Mouse (Mus musculus) midbrain, embryonic 16.5 days (tissue): ENCODE data around the gene Krtap10-10. TPM values are rescaled to one million over a fixed set of nuclear protein-coding genes. Genes with fewer than 3 reads are reported as not detected.
"Not testable (repeated sequence)": the region's sequence is repeated elsewhere in the genome, so short reads cannot be mapped to it uniquely, and the experiment has no call there.

Source experiments
- ATAC-seq: fragments of 200-750 bp; cut with Nextera tagmentation; 2 replicates; pipeline ENCODE4 v1.8.0; 2017; ENCODE audit warnings: moderate TSS enrichment
- H3K27ac ChIP-seq: fragments of 300-500 bp; sonication (generic); 2 replicates; pipeline ENCODE4 v1.5.1; 2014; ENCODE audit warnings: mild to moderate bottlenecking, low read length, mixed read lengths
- H3K27me3 ChIP-seq: fragments of 300-500 bp; sonication (generic); 2 replicates; pipeline ENCODE4 v1.6.1; 2014; ENCODE audit warnings: low read depth, low read length, mixed read lengths; ENCODE audit not compliant: control insufficient read depth, insufficient read depth
- H3K36me3 ChIP-seq: fragments of 300-500 bp; sonication (generic); 2 replicates; pipeline ENCODE4 v1.6.1; 2014; ENCODE audit warnings: mild to moderate bottlenecking, low read length, moderate library complexity, mixed read lengths; ENCODE audit not compliant: control insufficient read depth, insufficient read depth
- H3K4me1 ChIP-seq: fragments of 300-500 bp; sonication (generic); 2 replicates; pipeline ENCODE4 v1.6.1; 2014; ENCODE audit warnings: mild to moderate bottlenecking, low read length, mixed read lengths; ENCODE audit not compliant: control insufficient read depth, insufficient read depth
- H3K4me2 ChIP-seq: fragments of 300-500 bp; sonication (generic); 2 replicates; pipeline ENCODE4 v1.6.1; 2014; ENCODE audit warnings: mild to moderate bottlenecking, low read length, mixed read lengths
- H3K4me3 ChIP-seq: fragments of 300-500 bp; sonication (generic); 2 replicates; pipeline ENCODE4 v1.5.1; 2014; ENCODE audit warnings: low read depth, mild to moderate bottlenecking, low read length, moderate library complexity, mixed read lengths
- H3K9ac ChIP-seq: fragments of 300-500 bp; sonication (generic); 2 replicates; pipeline ENCODE4 v1.6.1; 2014; ENCODE audit warnings: low read depth, low read length, mixed read lengths
- H3K9me3 ChIP-seq: fragments of 300-500 bp; sonication (generic); replicated peaks from 2 replicates; pipeline ENCODE4 v1.6.1; 2014; ENCODE audit warnings: mild to moderate bottlenecking, low read length, mixed read lengths; ENCODE audit not compliant: control insufficient read depth, poor library complexity, severe bottlenecking
- WGBS: fragments of 180-500 bp; shearing (Covaris S2); extraction: QIAGEN DNeasy Blood & Tissue Kit; methylation state at CpG from one replicate; pipeline ENCODE4 v1.1.7; 2014; 5-methylcytosine and 5-hydroxymethylcytosine counted together
- polyA plus RNA-seq: library from polyadenylated mRNA; unstranded; fragments of >200 nt; fragmentation: Nextera tagmentation; extraction: Ambion mirVana; gene quantifications from 2 replicates; pipeline ENCODE4 v1.2.1, GENCODE M21; 2015

Krtap10-10 gene
- polyA plus RNA-seq, result not detected in 2 replicates

GRCm38 (mm10) chr10:77835647-77836046, at the start of gene Krtap10-10:
Gene Krtap10-10 (plus strand): TSS chr10:77835947.
- ATAC-seq, result no peak
- no peaks in the 10 kb centered on the region for H3K4me1 ChIP-seq
- H3K4me2 ChIP-seq, result no peak within 1 kb of the TSS
- no peaks in the 10 kb centered on the region for H3K36me3 ChIP-seq
- no peak within 1 kb of the TSS for H3K4me3 ChIP-seq
- H3K27ac ChIP-seq, result no peak within 1 kb of the TSS
- WGBS, result 71% methylated on average over 9 of the region's 9 CpGs
- no peaks in the 10 kb centered on the region for H3K27me3 ChIP-seq
- H3K9me3 ChIP-seq, result no peaks in the 10 kb centered on the region
- no peak within 1 kb of the TSS for H3K9ac ChIP-seq

GRCm38 (mm10) chr10:77787876-77788275, 47.9 kb upstream of the Krtap10-10 start, which contains the start of gene Gm7137:
Gene Gm7137 (minus strand): TSS chr10:77788200.
- H3K27me3 ChIP-seq, H3K9ac ChIP-seq, ATAC-seq, H3K27ac ChIP-seq, H3K4me3 ChIP-seq, H3K36me3 ChIP-seq, H3K4me2 ChIP-seq, H3K4me1 ChIP-seq, H3K9me3 ChIP-seq: not testable (repeated sequence)
- 20% methylated on average over 1 of the region's 1 CpGs for WGBS

GRCm38 (mm10) chr10:77788621-77789020, 47.1 kb upstream of the Krtap10-10 start:
- H3K4me1 ChIP-seq, result no peaks in the 10 kb centered on the region
- H3K9me3 ChIP-seq, result no peaks in the 10 kb centered on the region
- no peaks in the 10 kb centered on the region for H3K27me3 ChIP-seq
- H3K4me2 ChIP-seq, result no peak overlapping the region
- H3K36me3 ChIP-seq, result no peaks in the 10 kb centered on the region
- no peak overlapping the region for H3K27ac ChIP-seq
- ATAC-seq, result no peak
- no peak overlapping the region for H3K4me3 ChIP-seq
- 77% methylated on average over 2 of the region's 2 CpGs for WGBS
- no peak overlapping the region for H3K9ac ChIP-seq

GRCm38 (mm10) chr10:77794976-77795375, 40.8 kb upstream of the Krtap10-10 start, which contains the start of gene Gm9639:
Gene Gm9639 (minus strand): TSS chr10:77795076.
- Histone ChIP-seq H3K27me3 (no peaks in the 10 kb centered on the region), H3K4me3 (no peak within 1 kb of the TSS), H3K27ac (no peak within 1 kb of the TSS), H3K9ac (no peak within 1 kb of the TSS), H3K36me3 (no peaks in the 10 kb centered on the region), H3K4me1 (no peaks in the 10 kb centered on the region), H3K4me2 (no peak within 1 kb of the TSS), H3K9me3 (no peaks in the 10 kb centered on the region)
- no peak for ATAC-seq
- WGBS, result 94% methylated on average over 2 of the region's 2 CpGs

- H3K4me1 ChIP-seq, result no peaks in the 10 kb centered on the region
- no peak overlapping the region for H3K27ac ChIP-seq
- H3K36me3 ChIP-seq, result no peaks in the 10 kb centered on the region
- 18% methylated on average over 3 of the region's 3 CpGs for WGBS
- H3K4me3 ChIP-seq, result no peak overlapping the region
- no peak overlapping the region for H3K4me2 ChIP-seq
- ATAC-seq, result no peak
- no peaks in the 10 kb centered on the region for H3K9me3 ChIP-seq
- H3K27me3 ChIP-seq, result no peaks in the 10 kb centered on the region
- H3K9ac ChIP-seq, result no peak overlapping the region
These were observed 38.1 kb upstream of the Krtap10-10 start for GRCm38 (mm10) chr10:77797677-77798076.

GRCm38 (mm10) chr10:77798164-77798920, 37.4 kb upstream of the Krtap10-10 start:
- H3K9me3 ChIP-seq, H3K4me1 ChIP-seq, H3K27ac ChIP-seq, H3K4me2 ChIP-seq, H3K9ac ChIP-seq, H3K36me3 ChIP-seq, ATAC-seq, H3K4me3 ChIP-seq, H3K27me3 ChIP-seq: not testable (repeated sequence)
- 39% methylated on average over 3 of the region's 3 CpGs for WGBS

GRCm38 (mm10) chr10:77798921-77799508, 36.7 kb upstream of the Krtap10-10 start, which contains the start of gene Gm19668:
Gene Gm19668 (minus strand): TSS chr10:77799133.
- no peaks in the 10 kb centered on the region for H3K9me3 ChIP-seq
- no peak for ATAC-seq
- H3K9ac ChIP-seq, result no peak within 1 kb of the TSS
- 66% methylated on average over 8 of the region's 8 CpGs for WGBS
- H3K27me3 ChIP-seq, result no peaks in the 10 kb centered on the region
- no peak within 1 kb of the TSS for H3K27ac ChIP-seq
- H3K4me2 ChIP-seq, result no peak within 1 kb of the TSS
- H3K4me1 ChIP-seq, result no peaks in the 10 kb centered on the region
- no peak within 1 kb of the TSS for H3K4me3 ChIP-seq
- no peaks in the 10 kb centered on the region for H3K36me3 ChIP-seq

- 85% methylated on average over 3 of the region's 3 CpGs for WGBS
- no peaks in the 10 kb centered on the region for H3K9me3 ChIP-seq
- H3K9ac ChIP-seq, result no peak overlapping the region
- H3K4me3 ChIP-seq, result no peak overlapping the region
- H3K27me3 ChIP-seq, result no peaks in the 10 kb centered on the region
- ATAC-seq, result no peak
- H3K27ac ChIP-seq, result no peak overlapping the region
- no peak overlapping the region for H3K4me2 ChIP-seq
- no peaks in the 10 kb centered on the region for H3K4me1 ChIP-seq
- H3K36me3 ChIP-seq, result no peaks in the 10 kb centered on the region
These were observed 31.7 kb upstream of the Krtap10-10 start for GRCm38 (mm10) chr10:77804095-77804494.

GRCm38 (mm10) chr10:77811743-77812142, 24.0 kb upstream of the Krtap10-10 start, which contains the start of gene Gm9507:
Gene Gm9507 (minus strand): TSS chr10:77811843.
- ATAC-seq, result no peak
- Histone ChIP-seq H3K36me3 (no peaks in the 10 kb centered on the region), H3K9me3 (no peaks in the 10 kb centered on the region), H3K4me1 (no peaks in the 10 kb centered on the region), H3K27me3 (no peaks in the 10 kb centered on the region), H3K27ac (no peak within 1 kb of the TSS), H3K4me3 (no peak within 1 kb of the TSS), H3K4me2 (no peak within 1 kb of the TSS), H3K9ac (no peak within 1 kb of the TSS)
- WGBS, result 69% methylated on average over 5 of the region's 5 CpGs
